Mouse (Mus musculus) urinary bladder, adult 18-20 months (tissue): ENCODE results near the gene Schip1.

Experiments
- DNase-seq, 2 experiments: peaks; one replicate each; pipeline ENCODE4 v3.0.0; 2022; ENCODE audit warnings: low spot score in 2 of 2, mixed read lengths in 2 of 2

The Schip1 gene

DNA sequence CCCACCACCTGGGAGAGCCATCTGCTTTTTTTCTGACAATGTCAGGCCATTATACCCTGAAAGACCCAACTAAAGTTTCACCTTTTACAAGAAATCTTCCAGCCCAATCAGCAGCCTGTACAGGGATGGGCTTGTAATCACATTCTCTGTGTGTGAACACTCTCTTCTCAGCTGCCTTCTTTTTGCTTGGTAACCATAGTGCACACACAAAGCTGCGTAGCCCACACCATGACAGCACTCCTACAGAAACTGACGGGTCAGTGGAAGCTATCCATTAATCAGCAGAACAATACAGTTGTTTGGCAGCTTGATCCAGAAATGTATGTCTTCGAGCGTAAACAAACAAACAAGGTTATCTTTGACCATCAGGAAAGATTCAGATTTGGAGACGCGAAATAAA is 205.6 kb downstream of the Schip1 start:
- no peak for DNase-seq

DNA sequence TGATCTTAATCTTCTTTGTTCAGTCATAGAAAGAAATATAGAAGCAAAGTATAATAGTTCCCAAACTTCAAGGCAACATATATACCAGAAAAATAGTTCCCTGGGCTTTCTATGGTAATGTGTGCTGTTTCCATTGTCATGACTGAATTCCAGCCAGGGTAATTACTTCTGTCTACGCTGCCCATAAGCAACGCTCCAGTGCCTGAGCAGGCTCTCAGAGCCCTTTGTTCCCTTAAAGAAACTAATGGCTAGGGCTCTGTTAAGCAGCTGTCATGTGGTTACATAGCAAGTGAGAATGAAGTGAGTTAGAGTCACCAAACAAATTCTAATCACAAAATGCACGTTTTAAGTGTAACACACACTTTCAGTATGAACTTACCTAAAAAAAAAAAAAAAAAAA is 206.9 kb downstream of the Schip1 start:
- no peak for DNase-seq

DNA sequence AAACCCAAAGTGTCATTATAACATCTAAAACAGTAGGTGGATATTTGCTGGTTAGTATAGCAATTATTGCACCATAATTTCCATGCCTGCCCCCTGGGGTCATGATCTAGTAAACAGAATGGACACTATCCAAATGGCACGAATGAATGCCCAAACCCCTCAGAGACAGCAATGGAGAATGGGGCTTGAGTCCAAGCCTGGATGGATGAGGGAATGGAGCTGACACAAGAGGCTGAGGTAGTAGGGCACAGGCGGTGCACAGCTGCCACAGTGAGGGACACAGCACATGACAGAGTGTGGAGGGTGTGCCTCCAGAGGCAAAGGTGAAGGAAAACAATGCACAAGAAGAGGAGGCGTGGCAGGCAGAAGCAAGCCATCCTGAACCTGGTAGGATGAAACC is 207.3 kb downstream of the Schip1 start:
- no peak for DNase-seq

DNA sequence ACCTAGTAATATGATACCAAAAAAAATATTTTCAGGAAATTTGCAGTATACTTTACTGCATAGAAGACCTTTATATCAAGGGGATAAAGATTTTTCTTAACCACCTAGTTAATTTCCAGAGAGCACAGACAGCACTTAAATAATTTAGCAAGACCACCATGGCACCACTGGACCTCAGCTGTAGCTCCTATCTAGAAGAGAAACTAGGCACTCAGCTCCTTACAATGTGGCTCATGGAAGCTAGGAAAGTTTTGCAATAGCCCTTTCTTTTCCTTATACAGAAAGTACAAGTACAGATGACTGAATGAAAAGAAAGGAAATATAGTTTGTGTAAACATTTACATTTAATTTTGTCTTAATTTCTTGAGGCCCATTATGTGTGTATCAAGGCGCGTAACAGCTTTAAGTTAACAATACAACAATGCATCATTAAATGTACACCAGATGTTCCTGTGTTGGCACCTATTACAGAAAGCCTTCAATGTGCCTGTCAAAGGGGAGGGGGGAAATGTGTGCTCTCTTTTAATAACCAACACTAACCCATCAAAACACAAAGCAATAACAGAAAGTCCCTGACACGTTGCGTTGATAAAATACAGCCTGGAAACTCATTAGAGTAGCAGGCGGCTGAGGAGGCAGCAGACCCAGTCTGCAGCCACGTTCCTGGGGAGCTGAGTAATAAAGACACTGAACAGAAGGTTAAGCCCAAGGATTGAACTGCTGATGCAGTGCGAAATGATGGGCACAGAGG is 218.4 kb downstream of the Schip1 start:
- no peak for DNase-seq

DNA sequence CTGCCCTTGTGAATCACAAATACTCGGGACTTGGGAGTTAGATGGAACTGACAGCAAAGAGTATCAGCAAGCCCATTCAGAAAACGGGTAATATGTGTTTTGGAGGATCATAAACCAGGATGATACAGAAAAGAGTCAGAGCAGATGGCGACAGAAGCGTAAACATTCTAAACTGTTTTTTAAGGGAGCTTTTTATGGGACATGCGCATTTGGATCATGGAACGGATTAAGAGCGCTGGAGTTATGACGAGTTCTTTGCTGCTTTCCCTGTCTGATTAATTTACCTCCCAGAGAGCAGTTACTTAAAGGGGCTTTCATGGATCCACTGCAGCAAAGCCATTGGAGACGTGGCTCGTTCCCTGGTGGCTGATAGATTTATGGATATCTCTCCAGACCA is 219.0 kb downstream of the Schip1 start:
- no peak for DNase-seq

DNA sequence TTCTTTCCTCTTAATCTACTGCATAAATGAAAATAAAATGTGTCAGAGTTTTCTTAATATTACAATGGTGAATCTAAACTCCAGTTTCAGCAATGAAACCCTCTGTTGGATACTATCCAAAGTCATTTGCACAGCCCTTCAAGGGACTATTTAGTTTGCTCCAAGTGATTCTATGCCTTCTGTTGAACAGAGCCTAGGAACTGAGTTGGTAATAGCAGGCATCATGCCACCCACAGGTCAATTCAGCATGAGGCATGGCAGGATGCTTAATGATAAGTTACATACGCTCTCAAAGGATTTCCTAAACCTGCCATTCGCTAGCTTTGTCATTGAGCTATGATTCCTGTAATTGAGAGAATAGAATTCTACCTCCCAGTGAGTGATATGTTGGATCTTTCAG is 219.9 kb downstream of the Schip1 start:
- DNase-seq = no peak

DNA sequence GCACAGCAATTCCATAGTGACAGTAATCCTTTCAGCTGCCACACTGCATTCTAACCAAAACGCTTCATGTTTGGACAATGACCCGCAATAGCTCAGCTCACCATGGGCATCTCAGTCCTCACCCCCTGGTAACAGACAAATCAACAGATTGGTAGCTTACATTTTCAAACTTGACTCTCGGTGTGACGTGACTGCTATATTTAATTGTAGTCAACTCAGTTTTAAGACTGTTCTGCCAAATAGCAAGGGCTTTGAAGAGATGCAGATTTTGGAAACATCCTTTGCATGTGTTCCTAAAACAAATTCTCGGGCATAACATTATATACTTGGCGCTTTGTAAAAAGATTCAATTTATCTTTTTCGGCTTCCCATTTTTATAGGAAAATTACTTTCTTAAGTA is 232.2 kb downstream of the Schip1 start:
- no peak for DNase-seq

DNA sequence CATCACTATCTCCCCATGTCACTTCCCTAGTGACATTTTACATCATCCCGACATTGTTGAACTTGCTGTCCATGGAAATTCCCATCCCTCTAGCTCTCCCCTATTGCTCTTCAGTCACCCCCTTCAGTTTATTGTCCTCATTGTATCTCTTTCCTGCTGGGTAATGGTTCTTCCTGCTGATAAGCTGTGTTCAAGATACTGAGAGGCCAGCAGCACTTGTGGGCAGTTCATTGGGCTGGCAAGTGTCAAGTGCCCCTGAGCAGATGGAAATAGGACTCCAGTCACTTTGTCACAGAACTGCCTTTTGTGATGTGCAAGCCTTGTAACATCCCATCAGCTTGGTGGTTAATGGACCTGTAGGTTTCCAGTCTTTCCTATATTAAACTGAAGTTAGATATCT is 241.0 kb downstream of the Schip1 start:
- no peak for DNase-seq

DNA sequence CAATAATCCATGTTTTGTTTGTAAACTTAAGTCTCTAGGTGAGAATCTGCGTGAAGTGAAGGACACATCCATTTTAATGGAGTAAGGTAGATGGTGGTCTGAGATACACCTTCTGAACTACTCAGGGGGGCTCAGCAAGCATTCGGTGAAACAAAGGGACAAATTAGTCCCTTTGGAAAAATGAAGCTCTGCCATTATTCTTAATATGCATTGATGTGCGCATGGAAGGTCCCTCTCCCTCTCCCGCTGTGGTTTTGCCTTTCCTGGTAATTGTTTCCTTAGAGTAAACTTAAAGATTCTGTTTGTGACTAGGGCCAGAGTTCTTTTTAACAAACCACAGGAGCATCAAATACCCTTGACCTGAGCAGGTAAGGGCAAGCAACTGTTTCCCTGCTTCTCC is 242.1 kb downstream of the Schip1 start:
- no peak for DNase-seq

DNA sequence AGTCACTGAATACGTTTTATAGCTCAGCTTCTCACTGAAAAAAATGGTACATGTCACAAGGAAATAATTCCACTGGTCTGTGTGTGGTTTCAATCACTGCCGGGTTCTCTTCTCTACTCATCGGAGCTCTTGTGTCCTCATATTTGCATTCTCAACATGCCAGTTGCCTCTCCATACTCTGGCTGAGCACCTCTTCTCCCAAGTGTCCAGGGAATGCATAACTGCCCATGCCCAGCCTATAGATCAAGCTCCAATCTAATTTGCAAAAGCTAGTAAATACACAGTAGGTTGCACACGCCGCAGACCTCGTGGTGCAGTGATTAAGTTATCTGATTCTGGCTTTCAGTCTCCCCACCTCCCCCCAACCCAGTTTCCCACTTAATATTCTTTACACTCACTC is 261.0 kb downstream of the Schip1 start:
- DNase-seq = no peak

DNA sequence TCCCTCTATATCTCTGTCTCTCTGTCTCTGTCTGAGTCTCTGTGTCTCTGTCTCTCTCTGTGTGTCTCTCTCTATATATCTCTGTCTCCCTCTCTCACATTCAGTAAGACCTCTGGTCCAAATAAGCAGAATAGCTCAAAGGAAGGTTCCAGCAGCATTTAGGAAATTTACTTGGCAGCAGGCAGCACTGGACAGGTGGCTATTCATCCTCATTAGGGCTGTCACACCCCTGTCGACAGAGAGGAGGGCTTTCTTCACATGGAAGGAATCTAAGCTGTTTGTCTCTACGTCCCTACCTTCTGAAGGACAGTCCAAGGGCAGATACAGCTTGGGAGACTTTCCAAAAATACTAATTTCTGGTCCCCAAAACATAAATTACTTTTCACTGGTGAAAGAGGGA is 267.9 kb downstream of the Schip1 start:
- DNase-seq = no peak

DNA sequence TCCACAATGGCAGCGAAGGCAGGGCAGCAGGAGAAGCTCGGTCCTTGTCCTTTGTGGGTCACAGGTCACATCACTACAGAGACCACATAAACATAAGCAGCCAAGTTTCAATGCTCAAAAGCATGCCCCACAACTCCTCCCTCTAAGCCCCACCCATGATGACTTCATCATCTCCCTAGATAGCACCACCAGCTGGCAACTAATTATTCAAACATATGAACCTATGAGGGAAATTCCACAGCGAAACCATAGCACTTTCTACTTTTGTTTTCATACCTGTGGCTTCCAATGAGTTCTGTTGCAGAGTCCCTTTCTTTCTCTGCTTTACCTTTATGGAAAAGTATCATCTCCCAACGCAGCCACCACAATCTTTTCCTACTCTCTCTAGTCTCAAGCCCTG is 270.9 kb downstream of the Schip1 start:
- DNase-seq = no peak

DNA sequence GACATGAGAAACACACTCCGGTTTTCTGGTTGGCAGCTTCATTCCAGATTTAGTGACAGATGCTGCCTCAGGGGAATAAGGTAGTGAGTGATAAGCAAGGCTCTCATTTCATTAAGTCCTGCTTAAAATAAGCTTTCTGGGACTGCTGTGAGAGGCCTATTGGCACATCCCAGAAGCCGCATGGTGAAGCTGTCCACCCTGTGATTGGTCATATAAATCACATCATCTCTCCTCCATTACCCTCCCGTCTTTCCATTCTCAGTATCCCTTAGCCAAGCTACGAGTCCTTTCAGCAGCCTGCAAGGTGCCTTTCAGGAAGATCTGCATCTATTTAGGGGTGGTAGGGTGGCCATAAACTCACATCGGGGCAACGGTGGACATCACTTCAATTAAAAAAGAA is 286.0 kb downstream of the Schip1 start:
- no peak for DNase-seq

DNA sequence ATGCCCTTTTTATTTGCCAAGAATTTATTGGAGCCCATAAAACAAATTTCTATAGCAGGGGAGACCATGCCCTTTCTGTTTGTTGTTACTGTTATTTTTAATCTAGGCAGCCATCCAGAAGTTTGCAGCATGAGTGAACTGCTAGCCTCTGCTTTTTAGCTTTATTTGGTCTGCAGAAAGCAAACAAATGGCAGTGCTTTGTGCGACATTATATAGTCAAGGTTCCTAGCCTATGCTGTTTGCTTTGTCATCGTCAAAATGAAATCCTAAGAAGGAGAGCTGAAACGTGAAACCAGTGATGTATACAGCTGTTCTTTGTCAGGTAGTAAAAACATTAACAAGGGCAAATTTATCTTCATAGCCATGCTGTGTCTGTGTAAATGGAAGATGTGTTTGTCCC is 286.9 kb downstream of the Schip1 start:
- no peak for DNase-seq

DNA sequence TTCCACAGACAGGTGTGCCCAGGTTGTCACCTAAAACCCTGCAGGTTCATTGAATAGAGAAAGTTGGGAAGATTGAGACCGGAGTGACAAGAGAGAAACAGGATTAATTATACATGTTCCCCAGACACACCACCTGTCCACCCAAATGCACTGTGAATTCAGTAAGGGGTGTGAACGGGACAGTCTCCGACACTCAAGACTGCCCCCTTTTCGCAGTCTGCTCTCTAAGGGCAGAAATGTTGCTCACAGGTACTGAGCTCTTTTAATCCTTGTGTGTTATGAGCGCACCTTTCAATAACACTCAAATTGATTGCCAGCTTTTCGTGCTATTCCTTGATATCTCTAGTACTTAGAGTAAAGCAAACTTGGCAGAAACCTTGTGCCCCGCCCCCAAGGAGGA is 288.4 kb downstream of the Schip1 start:
- DNase-seq = no peak

DNA sequence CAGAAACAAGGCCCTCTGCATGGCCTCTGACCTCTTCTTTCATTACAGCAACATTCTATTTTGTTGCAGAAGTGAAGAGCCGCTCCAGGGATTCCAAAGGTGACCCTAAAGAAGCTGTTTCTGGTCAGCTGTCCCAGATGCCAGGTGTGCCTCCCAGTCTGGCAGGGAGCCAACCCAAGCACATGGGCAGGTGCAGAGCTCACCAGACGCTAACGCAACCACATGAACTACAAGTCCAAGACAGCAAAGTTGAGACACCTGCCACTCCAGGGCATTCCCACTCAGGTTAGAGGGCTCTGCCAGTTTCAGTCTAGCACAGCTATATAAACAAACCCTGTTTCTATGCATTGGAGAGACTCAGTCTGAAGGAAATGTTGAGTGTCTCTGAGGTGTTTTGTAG is 288.9 kb downstream of the Schip1 start:
- DNase-seq = no peak

DNA sequence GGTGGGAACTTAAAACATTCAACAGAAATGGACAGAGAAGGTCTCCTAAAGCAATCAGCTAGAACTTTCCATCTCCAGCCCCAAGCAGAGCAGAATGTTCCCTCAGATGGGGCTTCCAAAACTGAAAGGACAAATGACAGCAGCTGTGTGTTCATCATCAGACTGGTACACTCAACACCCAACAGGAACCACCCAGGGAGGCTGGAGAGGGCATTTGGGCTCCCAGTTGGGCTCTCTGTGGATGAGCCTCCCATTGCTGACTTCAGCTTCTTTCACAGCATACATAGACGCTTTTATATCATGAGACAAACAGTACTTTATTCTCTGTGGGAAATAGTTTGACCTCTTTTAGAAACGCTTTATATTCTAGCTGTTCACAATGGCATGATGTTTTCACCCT is 291.9 kb downstream of the Schip1 start:
- DNase-seq = no peak

DNA sequence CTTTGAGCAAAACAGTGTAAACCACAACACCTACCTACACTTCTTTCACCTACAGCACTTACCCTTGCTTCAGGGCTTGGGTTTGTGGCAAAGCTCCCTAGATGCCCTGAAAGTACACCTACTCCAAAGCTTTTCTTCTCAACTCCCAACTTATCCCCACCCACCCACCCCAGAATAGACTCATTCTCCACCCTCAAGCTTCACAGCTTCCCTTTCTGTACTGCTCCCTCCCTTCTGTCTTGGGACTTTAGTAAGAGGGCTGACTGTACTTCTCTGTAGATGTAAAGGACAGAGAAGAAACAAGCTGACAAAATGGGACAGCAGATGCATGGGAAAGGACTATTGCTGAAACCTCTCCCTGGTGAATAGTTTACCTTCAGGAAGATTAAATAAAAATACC is 303.4 kb downstream of the Schip1 start:
- no peak for DNase-seq

DNA sequence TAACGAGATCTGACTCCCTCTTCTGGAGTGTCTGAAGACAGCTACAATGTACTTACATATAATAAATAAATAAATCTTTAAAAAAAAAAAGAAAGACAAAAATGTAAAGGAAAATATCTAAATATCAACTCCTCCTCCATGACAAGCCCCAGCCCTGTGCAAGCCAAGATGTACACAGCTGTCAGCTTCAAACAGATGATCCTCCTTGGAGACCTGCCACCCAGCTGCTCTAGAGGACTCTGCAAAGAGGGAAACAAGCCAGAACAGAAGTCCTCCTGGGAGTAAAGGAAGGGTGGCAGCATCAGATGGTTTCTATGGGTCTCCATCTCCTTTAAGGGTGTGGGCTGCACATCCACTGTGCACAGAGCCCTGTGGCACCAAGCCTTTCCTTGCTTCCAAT is 308.3 kb downstream of the Schip1 start:
- no peak for DNase-seq

DNA sequence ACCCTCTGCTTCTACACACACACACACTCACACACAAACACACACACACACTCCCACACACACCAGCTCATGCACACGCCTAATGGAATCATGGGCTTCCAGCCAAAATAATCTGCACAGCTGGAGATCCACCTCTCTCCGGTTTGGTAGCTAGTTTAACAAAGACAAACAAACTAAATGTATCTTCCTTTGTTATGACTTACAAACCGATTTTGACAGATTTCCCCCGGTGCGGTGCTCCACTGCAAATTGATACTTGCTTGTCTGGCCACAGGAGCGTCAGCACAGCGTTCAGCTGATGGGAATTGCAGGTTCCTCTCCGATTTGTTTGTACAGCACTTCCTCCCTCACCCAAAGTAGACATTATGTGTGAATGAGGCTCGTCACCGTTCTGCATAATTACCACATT is 310.5 kb downstream of the Schip1 start:
- DNase-seq = no peak

DNA sequence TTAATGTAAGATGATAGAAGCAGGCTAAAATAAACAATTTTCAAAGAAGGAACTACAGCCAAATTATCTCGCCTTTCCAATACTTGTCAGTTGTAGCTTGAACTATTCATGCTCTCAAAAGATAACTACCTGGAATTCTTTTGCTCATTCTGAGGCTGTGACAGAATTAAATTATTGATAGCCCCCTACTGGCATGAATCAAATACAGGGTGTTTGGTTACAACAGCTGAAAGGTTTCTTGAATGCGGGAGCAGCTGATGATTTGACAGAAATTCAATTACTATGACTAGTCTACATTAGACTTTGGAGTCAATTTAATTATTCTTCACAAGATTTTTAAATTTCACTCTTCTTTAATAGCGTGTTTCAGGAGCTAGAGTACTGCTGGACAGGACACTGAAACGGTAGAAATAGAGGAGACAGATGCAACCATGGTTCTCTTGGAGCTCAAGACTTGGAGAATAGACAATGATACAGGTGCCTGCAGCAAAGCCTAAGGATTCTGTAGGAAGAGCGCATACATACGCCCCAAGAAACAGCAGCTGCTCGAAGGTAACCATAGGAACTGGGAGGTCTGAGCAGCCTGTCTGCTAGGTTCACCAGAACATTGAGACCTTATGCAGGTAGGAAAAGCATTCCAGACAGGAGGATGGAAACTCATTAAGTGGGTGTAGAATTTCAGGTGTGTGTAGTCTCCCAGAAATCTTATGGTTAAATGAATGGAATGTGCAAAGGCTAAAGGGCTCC is 313.0 kb downstream of the Schip1 start:
- no peak for DNase-seq

DNA sequence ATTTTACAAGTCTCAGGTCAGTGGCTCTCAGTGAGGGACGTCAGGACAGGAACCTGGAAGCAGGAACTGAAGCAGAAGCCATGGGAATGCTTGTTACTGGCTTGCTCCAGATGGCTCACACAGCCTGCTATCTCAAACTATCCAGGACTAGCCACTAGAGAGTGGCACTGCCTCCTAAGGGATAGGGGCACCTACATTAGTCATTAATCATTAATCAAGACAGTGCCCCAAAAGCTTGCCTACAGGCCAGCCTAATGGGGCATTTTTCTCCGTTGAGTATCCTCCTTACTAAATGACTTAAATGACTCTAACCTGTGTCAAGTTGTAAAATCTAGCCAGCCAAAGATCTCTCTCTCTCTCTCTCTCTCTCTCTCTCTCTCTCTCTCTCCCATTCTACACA is 314.2 kb downstream of the Schip1 start:
- DNase-seq = no peak

DNA sequence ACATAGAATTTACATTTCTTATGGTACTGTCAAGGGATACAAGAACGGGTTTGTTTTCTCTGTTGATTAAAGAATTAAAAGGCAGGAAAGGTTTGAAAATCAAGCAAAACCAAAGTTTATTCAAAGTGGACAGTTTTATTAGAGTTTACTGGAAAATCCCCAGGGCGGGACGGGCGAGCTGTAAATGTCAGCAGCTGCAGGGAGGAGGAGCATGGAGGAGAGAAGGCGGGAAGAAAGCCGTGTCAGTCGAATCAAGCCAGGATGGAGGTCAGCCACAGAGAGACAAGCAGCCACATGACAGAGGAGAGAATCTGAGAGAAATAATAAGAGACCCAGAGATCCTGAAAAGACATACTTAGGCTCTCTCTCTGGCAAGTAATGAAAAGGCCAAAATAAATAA is 314.6 kb downstream of the Schip1 start:
- peak in 1 of 2 experiments; percentile 4 for DNase-seq

DNA sequence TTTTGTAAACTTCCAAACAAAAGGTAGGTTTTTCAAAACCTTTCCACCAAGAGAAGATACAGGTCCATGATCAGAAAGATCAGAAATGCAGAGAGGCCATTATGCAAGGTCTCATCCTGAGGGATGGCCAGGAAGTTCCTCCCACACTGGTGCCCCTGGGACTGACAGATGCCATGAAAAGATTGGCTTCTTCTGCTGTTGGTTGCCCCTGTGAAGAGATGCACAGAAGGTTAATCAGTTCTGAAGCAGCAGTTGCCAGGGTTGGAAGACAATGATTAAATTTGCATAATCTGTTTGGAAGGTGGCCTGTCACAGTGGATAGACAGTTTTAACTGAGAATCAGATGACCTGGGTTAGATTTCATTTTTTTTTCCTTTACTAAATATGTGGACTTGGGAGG is 319.1 kb downstream of the Schip1 start:
- no peak for DNase-seq
